Mouse (Mus musculus) small intestine, adult 10 weeks (tissue): ENCODE measurements around the gene Ltc4s. TPM values are rescaled to one million over a fixed set of nuclear protein-coding genes. Genes with fewer than 3 reads are reported as not detected.

Source experiments
- polyA plus RNA-seq: library from polyadenylated mRNA; stranded (reverse); fragments of 350-450 nt; fragmentation: Illumina TruSeq; extraction: RNeasy Lipid Tissue Mini Kit (QIAGEN cat#74804); gene quantifications from one replicate; pipeline ENCODE4 v1.2.3, GENCODE M21; 2014; ENCODE audit warnings: low replicate concordance

Ltc4s gene
- not detected for polyA plus RNA-seq

GRCm38 (mm10) chr11:50238324-50238723 lies at the start of gene Ltc4s:
Gene Ltc4s, minus strand, starts transcription at chr11:50238616.

GRCm38 (mm10) chr11:50210505-50211151 lies 27.8 kb downstream of the Ltc4s start, which contains the start of the genes Sqstm1 and Mgat4b:
Gene Sqstm1, minus strand, starts transcription at chr11:50210827.
Gene Mgat4b, plus strand, starts transcription at chr11:50210890.

Other genes starting within 250 kb of the Ltc4s start
- 58.8 TPM for gene Rnf130, start 213.3 kb downstream of the Ltc4s start, polyA plus RNA-seq
- 2.2 TPM for gene Tbc1d9b, start 107.2 kb downstream of the Ltc4s start, polyA plus RNA-seq
- gene Mrnip, start 64.2 kb downstream of the Ltc4s start, polyA plus RNA-seq, result not detected
- 102 TPM for gene Sqstm1, start 27.8 kb downstream of the Ltc4s start, polyA plus RNA-seq
- 1.6 TPM for gene Mgat4b, start 27.7 kb downstream of the Ltc4s start, polyA plus RNA-seq
- 5.2 TPM for gene Maml1, start 53.7 kb upstream of the Ltc4s start, polyA plus RNA-seq
- gene Canx, start 87.1 kb upstream of the Ltc4s start, polyA plus RNA-seq, result 558 TPM
- gene Cby3, start 115.8 kb upstream of the Ltc4s start, polyA plus RNA-seq, result not detected
- gene Hnrnph1, start 138.4 kb upstream of the Ltc4s start, polyA plus RNA-seq, result 820 TPM
- 28.8 TPM for gene Rufy1, start 192.5 kb upstream of the Ltc4s start, polyA plus RNA-seq